29 mouse cellular contexts compared by ENCODE assay signal in the genomic region with DNA sequence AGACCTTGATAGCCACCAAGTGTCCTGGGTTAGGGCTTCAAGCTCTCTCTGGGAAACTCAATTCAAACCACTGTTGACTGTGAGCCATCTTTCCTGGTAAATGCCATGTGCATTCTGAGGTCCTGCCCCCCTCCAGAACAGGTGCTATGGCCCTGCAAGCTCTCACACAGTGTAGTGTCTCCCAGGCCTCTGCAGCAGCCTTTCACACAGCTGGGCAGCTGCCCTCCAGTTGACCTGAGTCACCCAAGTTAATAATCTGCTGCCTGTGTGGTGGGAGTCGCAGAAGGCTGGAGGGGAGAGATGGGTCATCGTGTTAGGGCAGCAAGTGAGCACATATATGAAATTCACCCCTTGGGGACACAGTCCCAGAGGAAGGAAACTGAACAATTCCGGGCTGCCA. TPM values are rescaled to one million over a fixed set of nuclear protein-coding genes. Genes with fewer than 3 reads are reported as not detected.
DNase-seq lines count a peak whose midpoint lies in the region; ATAC-seq and TF ChIP-seq lines count a peak whose summit lies in the region.
"Had no signal": no experiment of that assay in that cellular context is flagged by ENCODE, and none has a peak within 500 bp of the region (broad histone marks: within the 10 kb centered on the region; RNA-seq: fewer than 3 reads in every experiment).

No protein-coding gene starts in this region.

- peaks cover 65% of the 10 kb centered on the region for H3K27me3 ChIP-seq in forebrain, embryonic 10.5 days (ENCODE audit: poor library complexity, severe bottlenecking)
- H3K27me3 ChIP-seq in forebrain, embryonic 13.5 days, result peaks cover 10% of the 10 kb centered on the region
- H3K27me3 ChIP-seq in kidney, embryonic 14.5 days (ENCODE audit: control insufficient read depth, insufficient read depth, low read length), result peaks cover 57% of the 10 kb centered on the region
- peaks cover 29% of the 10 kb centered on the region for H3K27me3 ChIP-seq in kidney, postnatal 0 days (ENCODE audit: insufficient read depth, low read length)

- ATAC-seq in forebrain, embryonic 13.5 days, result no peak
- peak; percentile 79; the same call in 1 of the 2 replicates for ATAC-seq in kidney, embryonic 14.5 days (ENCODE audit: low FRiP score, low TSS enrichment)
- peak; percentile 90 for ATAC-seq in kidney, postnatal 0 days (replicated peaks; ENCODE audit: low FRiP score, low read depth)
- ATAC-seq: activated CD4-positive, CD25-positive, alpha-beta regulatory T cell, adult 4 months; forebrain, embryonic 14.5 days; forebrain, postnatal 0 days; hindbrain, postnatal 0 days had no signal

- no peak for TF ChIP-seq CTCF in kidney, postnatal 0 days (IDR thresholded peaks at IDR 0.05; ENCODE audit: low read depth)

- H3K4me2 ChIP-seq in forebrain, embryonic 13.5 days, result no peak overlapping the region
- no peak overlapping the region for H3K4me2 ChIP-seq in kidney, embryonic 14.5 days (replicated peaks; ENCODE audit: low read depth, low read length)
- H3K4me2 ChIP-seq in kidney, postnatal 0 days (ENCODE audit: low read length), result no peak overlapping the region
- H3K4me2 ChIP-seq: embryonic facial prominence, embryonic 13.5 days; heart, embryonic 13.5 days; hindbrain, embryonic 14.5 days had no signal

- no peak overlapping the region for H3K4me3 ChIP-seq in forebrain, embryonic 10.5 days
- no peak overlapping the region for H3K4me3 ChIP-seq in forebrain, embryonic 13.5 days
- H3K4me3 ChIP-seq in kidney, embryonic 14.5 days (ENCODE audit: low read length), result no peak overlapping the region
- H3K4me3 ChIP-seq in kidney, postnatal 0 days (replicated peaks; ENCODE audit: low read depth, low read length), result no peak overlapping the region
- H3K4me3 ChIP-seq: embryonic facial prominence, embryonic 10.5 days; embryonic facial prominence, embryonic 13.5 days; erythroblast, embryonic 14.5 days; gastrocnemius, adult 2 months; heart, embryonic 10.5 days; heart, embryonic 13.5 days had no signal

- 0 out of 2 replicates have a peak, but pooled peaks cover 5% of the 10 kb centered on the region for H3K36me3 ChIP-seq in forebrain, embryonic 10.5 days (replicated peaks)
- H3K36me3 ChIP-seq in forebrain, embryonic 13.5 days (ENCODE audit: poor library complexity, severe bottlenecking), result peaks cover 4% of the 10 kb centered on the region; the same call in 1 of the 2 replicates
- H3K36me3 ChIP-seq in kidney, embryonic 14.5 days (ENCODE audit: control insufficient read depth, insufficient read depth, low read length), result no peaks in the 10 kb centered on the region
- no peaks in the 10 kb centered on the region for H3K36me3 ChIP-seq in kidney, postnatal 0 days (ENCODE audit: insufficient read depth, low read length)
- H3K36me3 ChIP-seq: embryonic facial prominence, embryonic 10.5 days; embryonic facial prominence, embryonic 13.5 days; heart, embryonic 10.5 days; heart, embryonic 13.5 days had no signal

- 66% methylated on average over 3 of the region's 3 CpGs for whole genome bisulfite sequencing in forebrain, embryonic 10.5 days
- 60% methylated on average over 3 of the region's 3 CpGs for WGBS in forebrain, embryonic 13.5 days
- WGBS in kidney, embryonic 14.5 days, result 35% methylated on average over 3 of the region's 3 CpGs
- 28% methylated on average over 3 of the region's 3 CpGs for WGBS in kidney, postnatal 0 days

- peaks cover 40% of the 10 kb centered on the region for H3K4me1 ChIP-seq in forebrain, embryonic 10.5 days
- peaks cover 23% of the 10 kb centered on the region for H3K4me1 ChIP-seq in forebrain, embryonic 13.5 days
- no peaks in the 10 kb centered on the region for H3K4me1 ChIP-seq in kidney, embryonic 14.5 days (ENCODE audit: control insufficient read depth, insufficient read depth, low read length)
- no peaks in the 10 kb centered on the region for H3K4me1 ChIP-seq in kidney, postnatal 0 days (replicated peaks; ENCODE audit: insufficient read depth, low read length)
- H3K4me1 ChIP-seq: embryonic facial prominence, embryonic 10.5 days; embryonic facial prominence, embryonic 13.5 days; heart, embryonic 10.5 days; heart, embryonic 13.5 days had no signal

- no peak for DNase-seq in forebrain, embryonic 10.5 days (ENCODE audit: extremely low spot score, low spot score)
- DNase-seq in kidney, postnatal 10 days, result no peak
- no peak for DNase-seq in kidney, postnatal 0 days (ENCODE audit: low spot score)
- no peak for DNase-seq in kidney, postnatal 14 days
- DNase-seq: adrenal gland, adult 8-10 months; adrenal gland, postnatal 25 days; cerebellum, adult 11-12 months; cerebellum, adult 8-10 months; cerebellum, postnatal 10 days; cerebellum, postnatal 36 days; embryo, embryonic 11 days; forebrain, postnatal 0 days; gastrocnemius, adult 2 months; gastrocnemius, postnatal 14 days; heart, adult 18-20 months; heart, postnatal 14 days; heart, postnatal 4 days had no signal

- H3K9ac ChIP-seq in forebrain, embryonic 13.5 days, result no peak overlapping the region
- H3K9ac ChIP-seq in kidney, embryonic 14.5 days (ENCODE audit: low read depth, low read length), result no peak overlapping the region
- H3K9ac ChIP-seq in kidney, postnatal 0 days (ENCODE audit: low read depth, low read length), result no peak overlapping the region
- H3K9ac ChIP-seq: embryonic facial prominence, embryonic 13.5 days; forebrain, postnatal 0 days; heart, embryonic 13.5 days; hindbrain, embryonic 14.5 days had no signal

- H3K27ac ChIP-seq in forebrain, embryonic 10.5 days, result peak overlapping the region; percentile 44; the same call in 1 of the 2 replicates
- no peak overlapping the region for H3K27ac ChIP-seq in forebrain, embryonic 13.5 days
- H3K27ac ChIP-seq in kidney, embryonic 14.5 days (ENCODE audit: low read depth, low read length), result 0 out of 2 replicates have a peak overlapping the region, but pooled peaks have one; percentile 32
- H3K27ac ChIP-seq in kidney, postnatal 0 days, result no peak overlapping the region
- H3K27ac ChIP-seq: embryonic facial prominence, embryonic 10.5 days; embryonic facial prominence, embryonic 13.5 days; gastrocnemius, adult 2 months; heart, embryonic 10.5 days; heart, embryonic 13.5 days; hindbrain, embryonic 14.5 days; hindbrain, postnatal 0 days had no signal

- peaks cover 6% of the 10 kb centered on the region; the same call in 1 of the 2 replicates for H3K9me3 ChIP-seq in forebrain, embryonic 10.5 days
- no peaks in the 10 kb centered on the region for H3K9me3 ChIP-seq in forebrain, embryonic 13.5 days (replicated peaks)
- no peaks in the 10 kb centered on the region; the same call in 1 of the 2 replicates for H3K9me3 ChIP-seq in kidney, embryonic 14.5 days (ENCODE audit: control insufficient read depth, low read length)
- H3K9me3 ChIP-seq in kidney, postnatal 0 days (replicated peaks; ENCODE audit: low read length), result no peaks in the 10 kb centered on the region
- H3K9me3 ChIP-seq: embryonic facial prominence, embryonic 10.5 days; embryonic facial prominence, embryonic 13.5 days; heart, embryonic 10.5 days had no signal

RNA-seq across cellular contexts. Expression of gene Sox1, which starts 14.9 kb away (rescaled TPM):
- polyA plus RNA-seq in forebrain, embryonic 10.5 days (2016; fragmentation: Nextera tagmentation; extraction: Ambion mirVana), result 4.2 and 4.3 TPM in 2 replicates
- polyA plus RNA-seq in forebrain, embryonic 13.5 days (2015; fragmentation: Nextera tagmentation; extraction: Ambion mirVana), result 7.7 and 8.8 TPM in 2 replicates
- not detected in 2 replicates for polyA plus RNA-seq in kidney, embryonic 14.5 days (2014; fragmentation: Nextera tagmentation; extraction: Ambion mirVana)
- polyA plus RNA-seq in kidney, postnatal 0 days (2015; fragmentation: Nextera tagmentation; extraction: Ambion mirVana), result not detected in 2 replicates
- polyA plus RNA-seq: activated CD4-positive, CD25-positive, alpha-beta regulatory T cell, adult 4 months; embryonic facial prominence, embryonic 13.5 days; heart, embryonic 10.5 days; heart, embryonic 13.5 days; heart, embryonic 16.5 days had no signal

Comparison
In these comparisons a context has a peak if more than half of its experiments do, and no peak if none do; other contexts are left out.
1. H3K27ac ChIP-seq: peak in forebrain, embryonic 10.5 days (single experiment) and kidney, embryonic 14.5 days (single experiment); none in forebrain, embryonic 13.5 days (single experiment) and kidney, postnatal 0 days (single experiment).